Mouse (Mus musculus) neural tube, embryonic 12.5 days (tissue): ENCODE results near the gene Nkx2-1. TPM values are rescaled to one million over a fixed set of nuclear protein-coding genes. Genes with fewer than 3 reads are reported as not detected.

Experiments
- ATAC-seq: fragments of 200-750 bp; cut with Nextera tagmentation; 2 replicates; pipeline ENCODE4 v1.8.0; 2017; ENCODE audit warnings: low read depth, mild to moderate bottlenecking, moderate TSS enrichment, moderate library complexity; ENCODE audit not compliant: low FRiP score
- H3K27ac ChIP-seq: fragments of 300-500 bp; sonication (generic); 2 replicates; pipeline ENCODE4 v1.5.1; 2016
- H3K27me3 ChIP-seq: fragments of 300-500 bp; sonication (generic); replicated peaks from 2 replicates; pipeline ENCODE4 v1.6.1; 2016; ENCODE audit warnings: mild to moderate bottlenecking
- H3K36me3 ChIP-seq: fragments of 300-500 bp; sonication (generic); 2 replicates; pipeline ENCODE4 v1.6.1; 2016; ENCODE audit warnings: mild to moderate bottlenecking
- H3K4me1 ChIP-seq: fragments of 300-500 bp; sonication (generic); 2 replicates; pipeline ENCODE4 v1.6.1; 2016
- H3K4me2 ChIP-seq: fragments of 300-500 bp; sonication (generic); replicated peaks from 2 replicates; pipeline ENCODE4 v1.6.1; 2016; ENCODE audit warnings: mild to moderate bottlenecking
- H3K4me3 ChIP-seq: fragments of 300-500 bp; sonication (generic); 2 replicates; pipeline ENCODE4 v1.5.1; 2016
- H3K9ac ChIP-seq: fragments of 300-500 bp; sonication (generic); 2 replicates; pipeline ENCODE4 v1.6.1; 2016; ENCODE audit warnings: mild to moderate bottlenecking
- H3K9me3 ChIP-seq: fragments of 300-500 bp; sonication (generic); 2 replicates; pipeline ENCODE4 v1.6.1; 2016; ENCODE audit warnings: mild to moderate bottlenecking
- WGBS: fragments of 180-500 bp; shearing (Covaris S2); methylation state at CpG from one replicate; pipeline ENCODE4 v1.1.7; 2016; 5-methylcytosine and 5-hydroxymethylcytosine counted together
- polyA plus RNA-seq: library from polyadenylated mRNA; unstranded; fragments of >200 nt; fragmentation: Nextera tagmentation; extraction: Ambion mirVana; gene quantifications from 2 replicates; pipeline ENCODE4 v1.2.1, GENCODE M21; 2016

The Nkx2-1 gene
- polyA plus RNA-seq: not detected in 2 replicates

- H3K27ac ChIP-seq: no peak within 1 kb of the TSS
- peaks cover 12% of the 10 kb centered on the region for H3K4me1 ChIP-seq
- no peaks in the 10 kb centered on the region for H3K36me3 ChIP-seq
- 2% methylated on average over 11 of the region's 11 CpGs for WGBS
- H3K4me3 ChIP-seq: no peak within 1 kb of the TSS
- no peak for ATAC-seq
- H3K9me3 ChIP-seq: no peaks in the 10 kb centered on the region
- no peak within 1 kb of the TSS for H3K9ac ChIP-seq
- peaks cover 97% of the 10 kb centered on the region for H3K27me3 ChIP-seq
- no peak within 1 kb of the TSS for H3K4me2 ChIP-seq
Measured at GRCm38 (mm10) chr12:56536884-56537265, at the start of gene Nkx2-1. Gene Nkx2-1 (minus strand): TSS chr12:56536908.

- ATAC-seq: no peak
- Histone ChIP-seq H3K9ac (no peak overlapping the region), H3K4me2 (no peak overlapping the region), H3K9me3 (no peaks in the 10 kb centered on the region), H3K27me3 (peaks cover 83% of the 10 kb centered on the region), H3K36me3 (no peaks in the 10 kb centered on the region), H3K4me3 (no peak overlapping the region), H3K4me1 (peaks cover 3% of the 10 kb centered on the region; the same call in 1 of the 2 replicates), H3K27ac (no peak overlapping the region)
- under 1% methylated on average over 14 of the region's 14 CpGs for WGBS
Measured at GRCm38 (mm10) chr12:56541068-56541467, 4.4 kb upstream of the Nkx2-1 start.

DNA sequence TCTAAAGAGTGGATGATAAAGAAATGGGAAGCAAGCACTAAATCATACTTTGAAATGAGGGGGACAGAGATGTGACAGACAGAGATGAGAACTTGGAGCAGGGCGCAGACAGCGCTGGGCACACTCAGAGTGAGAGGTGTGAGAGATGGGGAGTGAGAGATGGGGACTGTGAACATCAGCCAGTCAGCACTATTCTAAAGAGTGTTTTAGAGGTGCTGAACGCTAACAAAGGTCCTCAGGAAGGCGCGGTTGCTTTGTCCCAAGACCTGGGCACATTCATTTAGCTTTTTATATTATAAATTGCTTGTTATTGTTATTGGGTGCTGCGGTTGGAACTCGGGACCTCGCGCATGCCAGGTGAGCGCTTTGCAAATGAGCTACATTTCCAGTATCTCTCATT is 3.9 kb upstream of the Nkx2-1 start:
- H3K9ac ChIP-seq: no peak overlapping the region
- no peak overlapping the region for H3K27ac ChIP-seq
- no peak for ATAC-seq
- H3K9me3 ChIP-seq: no peaks in the 10 kb centered on the region
- no peak overlapping the region for H3K4me3 ChIP-seq
- H3K27me3 ChIP-seq: peaks cover 84% of the 10 kb centered on the region
- H3K36me3 ChIP-seq: no peaks in the 10 kb centered on the region
- peaks cover 8% of the 10 kb centered on the region; the same call in 1 of the 2 replicates for H3K4me1 ChIP-seq
- no peak overlapping the region for H3K4me2 ChIP-seq
- WGBS: 3% methylated on average over 10 of the region's 10 CpGs

- Histone ChIP-seq H3K9ac (no peak overlapping the region), H3K27me3 (peaks cover 91% of the 10 kb centered on the region), H3K4me2 (no peak overlapping the region), H3K27ac (no peak overlapping the region), H3K9me3 (no peaks in the 10 kb centered on the region), H3K4me3 (no peak overlapping the region), H3K4me1 (peaks cover 8% of the 10 kb centered on the region; the same call in 1 of the 2 replicates), H3K36me3 (no peaks in the 10 kb centered on the region)
- no peak for ATAC-seq
- 3% methylated on average over 3 of the region's 3 CpGs for WGBS
Measured at GRCm38 (mm10) chr12:56538601-56539000, 1.9 kb upstream of the Nkx2-1 start.

- H3K4me1 ChIP-seq: peaks cover 11% of the 10 kb centered on the region
- ATAC-seq: no peak
- H3K36me3 ChIP-seq: no peaks in the 10 kb centered on the region
- H3K27ac ChIP-seq: no peak overlapping the region
- under 1% methylated on average over 6 of the region's 6 CpGs for WGBS
- H3K4me2 ChIP-seq: no peak overlapping the region
- no peaks in the 10 kb centered on the region for H3K9me3 ChIP-seq
- H3K27me3 ChIP-seq: peaks cover 97% of the 10 kb centered on the region
- no peak overlapping the region for H3K9ac ChIP-seq
- no peak overlapping the region for H3K4me3 ChIP-seq
Measured at GRCm38 (mm10) chr12:56537931-56538330, 1.2 kb upstream of the Nkx2-1 start.

GRCm38 (mm10) chr12:56537342-56537741 is 634 bp upstream of the Nkx2-1 start:
- Histone ChIP-seq H3K4me3 (no peak overlapping the region), H3K27ac (no peak overlapping the region), H3K9me3 (no peaks in the 10 kb centered on the region), H3K9ac (no peak overlapping the region), H3K27me3 (peaks cover 96% of the 10 kb centered on the region), H3K4me1 (peaks cover 12% of the 10 kb centered on the region), H3K36me3 (no peaks in the 10 kb centered on the region), H3K4me2 (no peak overlapping the region)
- WGBS: 1% methylated on average over 19 of the region's 19 CpGs
- ATAC-seq: no peak

DNA sequence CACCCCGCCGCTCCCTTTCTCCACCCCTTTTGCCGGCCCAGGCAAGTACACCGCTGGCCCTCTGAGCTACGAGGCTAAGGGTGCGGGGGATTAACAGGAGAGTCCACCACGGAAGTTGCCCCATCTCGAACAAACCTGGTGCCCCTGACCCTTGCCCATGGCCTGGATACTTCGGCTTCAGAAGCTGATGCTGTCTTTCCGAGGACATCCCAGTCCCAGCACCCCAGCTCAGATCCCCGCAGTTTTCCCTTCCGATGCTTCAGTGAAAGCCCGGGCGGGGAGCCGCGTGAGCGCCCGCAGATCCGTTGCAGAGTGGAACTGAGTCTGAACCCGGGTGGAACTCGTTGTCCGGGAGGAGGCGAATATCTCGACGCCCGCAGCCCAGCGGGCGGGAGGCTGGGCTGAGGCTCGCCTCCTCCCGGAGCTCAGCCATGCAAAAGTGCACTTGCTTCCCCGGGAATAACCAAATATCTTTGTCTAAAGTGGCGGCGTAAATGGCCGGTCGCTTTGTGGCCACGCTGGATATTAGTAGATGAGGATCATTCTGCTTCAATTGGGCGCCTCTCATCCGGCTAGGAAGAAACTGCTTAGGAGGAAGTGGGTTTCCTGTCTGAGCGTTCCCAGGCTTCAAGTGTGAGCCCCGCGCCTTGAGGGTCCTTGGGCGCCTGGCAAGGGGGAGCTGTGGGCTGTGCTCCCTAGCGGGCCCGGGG is 379 bp downstream of the Nkx2-1 start:
- Histone ChIP-seq H3K36me3 (no peaks in the 10 kb centered on the region), H3K4me1 (peaks cover 12% of the 10 kb centered on the region), H3K27me3 (peaks cover 97% of the 10 kb centered on the region), H3K9ac (no peak overlapping the region), H3K4me2 (no peak overlapping the region), H3K27ac (no peak overlapping the region), H3K4me3 (no peak overlapping the region), H3K9me3 (no peaks in the 10 kb centered on the region)
- no peak for ATAC-seq
- under 1% methylated on average over 44 of the region's 44 CpGs for WGBS

- no peak overlapping the region for H3K27ac ChIP-seq
Measured at GRCm38 (mm10) chr12:56535411-56536173, 1.1 kb downstream of the Nkx2-1 start.

DNA sequence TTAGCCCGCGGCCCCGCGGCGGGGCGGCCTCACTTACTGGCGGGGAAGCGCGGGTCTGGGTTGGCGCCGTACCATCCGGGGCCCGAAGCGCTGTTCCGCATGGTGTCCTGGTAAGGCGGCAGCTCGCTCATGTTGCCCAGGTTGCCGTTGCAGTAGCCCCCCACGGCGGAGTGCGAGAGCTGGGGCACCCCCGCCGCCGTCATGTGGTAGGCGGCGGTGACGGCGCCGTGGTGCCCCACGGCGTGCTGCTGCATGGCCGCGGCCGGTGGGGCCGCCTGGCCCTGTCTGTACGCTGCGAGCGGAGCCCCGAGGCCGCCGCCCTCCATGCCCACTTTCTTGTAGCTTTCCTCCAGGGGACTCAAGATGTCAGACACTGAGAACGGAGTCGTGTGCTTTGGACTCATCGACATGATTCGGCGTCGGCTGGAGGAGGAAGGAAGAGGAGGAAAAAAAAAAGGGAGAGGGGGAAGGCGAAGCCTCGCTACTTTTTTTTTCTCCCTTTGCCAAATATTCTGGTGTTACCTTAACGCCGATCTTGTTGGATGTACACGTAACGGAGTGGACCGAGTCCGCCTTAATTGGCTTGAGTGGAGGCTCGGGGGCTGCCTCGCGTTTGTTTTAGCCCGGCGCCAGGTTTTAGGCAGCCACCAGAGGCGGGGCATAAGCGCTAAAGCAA is 1.9 kb downstream of the Nkx2-1 start:
- no peaks in the 10 kb centered on the region for H3K36me3 ChIP-seq
- no peaks in the 10 kb centered on the region for H3K9me3 ChIP-seq
- no peak overlapping the region for H3K4me3 ChIP-seq
- peak overlapping the region; percentile 39 for H3K4me2 ChIP-seq
- no peak overlapping the region for H3K9ac ChIP-seq
- no peak for ATAC-seq
- H3K4me1 ChIP-seq: peaks cover 12% of the 10 kb centered on the region
- H3K27me3 ChIP-seq: peaks cover 97% of the 10 kb centered on the region
- under 1% methylated on average over 62 of the region's 62 CpGs for whole genome bisulfite sequencing
- no peak overlapping the region for H3K27ac ChIP-seq

More at GRCm38 (mm10) chr12:56535411-56536173, 1.1 kb downstream of the Nkx2-1 start:
- Histone ChIP-seq H3K27me3 (peaks cover 97% of the 10 kb centered on the region), H3K9me3 (no peaks in the 10 kb centered on the region), H3K4me3 (no peak overlapping the region), H3K36me3 (no peaks in the 10 kb centered on the region), H3K4me1 (peaks cover 12% of the 10 kb centered on the region), H3K9ac (no peak overlapping the region), H3K4me2 (no peak overlapping the region)
- under 1% methylated on average over 36 of the region's 36 CpGs for WGBS
- ATAC-seq: no peak

DNA sequence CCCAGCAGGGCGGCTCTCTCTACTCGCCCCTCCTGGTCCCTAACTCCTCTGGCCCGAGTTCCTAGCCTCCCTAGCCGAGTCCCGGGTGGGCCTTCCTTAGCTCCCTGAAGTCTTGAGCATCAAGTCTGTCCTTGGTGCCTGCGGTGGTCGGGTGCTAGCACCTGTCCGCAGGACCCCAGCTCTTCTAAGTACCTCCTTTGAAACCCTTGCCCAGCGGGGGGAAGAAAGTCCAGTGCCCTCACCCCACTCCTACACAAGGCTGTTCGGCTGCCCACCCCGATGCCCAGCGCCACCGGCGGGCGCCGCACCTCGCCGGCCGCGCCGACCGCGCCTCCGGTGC is 2.4 kb downstream of the Nkx2-1 start:
- Histone ChIP-seq H3K27ac (no peak overlapping the region), H3K9me3 (no peaks in the 10 kb centered on the region), H3K9ac (no peak overlapping the region), H3K4me3 (no peak overlapping the region), H3K27me3 (peaks cover 97% of the 10 kb centered on the region), H3K36me3 (no peaks in the 10 kb centered on the region), H3K4me1 (peaks cover 12% of the 10 kb centered on the region), H3K4me2 (peak overlapping the region; percentile 39)
- no peak for ATAC-seq
- 1% methylated on average over 24 of the region's 24 CpGs for WGBS

DNA sequence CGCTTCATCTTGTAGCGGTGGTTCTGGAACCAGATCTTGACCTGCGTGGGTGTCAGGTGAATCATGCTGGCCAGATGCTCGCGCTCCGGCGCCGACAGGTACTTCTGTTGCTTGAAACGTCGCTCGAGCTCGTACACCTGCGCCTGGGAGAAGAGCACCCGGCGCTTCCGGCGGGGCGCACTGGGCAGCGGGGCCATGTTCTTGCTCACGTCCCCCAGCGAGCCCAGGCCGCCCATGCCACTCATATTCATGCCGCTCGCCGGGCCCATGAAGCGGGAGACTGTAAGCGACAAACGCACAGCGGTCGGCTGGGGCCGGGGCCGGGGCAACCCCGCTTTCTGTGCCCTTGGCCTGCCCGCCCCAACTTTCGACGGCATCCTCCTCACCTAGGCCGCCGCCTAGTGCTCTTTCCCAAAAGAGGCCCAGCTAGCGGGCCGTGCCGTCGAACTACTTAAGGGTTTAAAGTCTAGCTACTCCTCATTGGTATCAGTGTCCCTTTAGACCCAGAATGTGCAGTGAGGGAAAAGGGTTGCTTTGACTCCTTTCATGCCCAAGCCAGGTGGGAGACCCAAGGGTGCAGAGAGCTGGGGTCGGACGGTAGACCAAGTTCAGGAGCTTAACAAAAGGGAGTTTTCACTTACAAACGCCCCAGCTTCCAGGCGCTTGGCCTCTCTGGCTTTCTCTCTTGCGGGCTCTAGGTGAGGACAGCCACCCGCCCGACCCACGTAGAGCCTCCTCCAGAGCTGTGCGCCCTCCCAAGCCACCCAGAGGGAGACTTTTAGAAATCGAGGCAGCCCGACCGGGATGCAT is 3.0 kb downstream of the Nkx2-1 start:
- H3K4me3 ChIP-seq: no peak overlapping the region
- H3K9me3 ChIP-seq: no peaks in the 10 kb centered on the region
- peaks cover 97% of the 10 kb centered on the region for H3K27me3 ChIP-seq
- peaks cover 12% of the 10 kb centered on the region for H3K4me1 ChIP-seq
- no peak overlapping the region for H3K27ac ChIP-seq
- H3K9ac ChIP-seq: no peak overlapping the region
- no peaks in the 10 kb centered on the region for H3K36me3 ChIP-seq
- ATAC-seq: no peak
- H3K4me2 ChIP-seq: peak overlapping the region; percentile 37; the same call in 1 of the 2 replicates
- 1% methylated on average over 54 of the region's 54 CpGs for WGBS
